Mouse (Mus musculus): ENCODE data around the gene Adk. TPM values are rescaled to one million over a fixed set of nuclear protein-coding genes. Genes with fewer than 3 reads are reported as not detected.

Gene Adk
- polyA plus RNA-seq, 1 experiment from 2014 or later = 33.5 TPM

DNA sequence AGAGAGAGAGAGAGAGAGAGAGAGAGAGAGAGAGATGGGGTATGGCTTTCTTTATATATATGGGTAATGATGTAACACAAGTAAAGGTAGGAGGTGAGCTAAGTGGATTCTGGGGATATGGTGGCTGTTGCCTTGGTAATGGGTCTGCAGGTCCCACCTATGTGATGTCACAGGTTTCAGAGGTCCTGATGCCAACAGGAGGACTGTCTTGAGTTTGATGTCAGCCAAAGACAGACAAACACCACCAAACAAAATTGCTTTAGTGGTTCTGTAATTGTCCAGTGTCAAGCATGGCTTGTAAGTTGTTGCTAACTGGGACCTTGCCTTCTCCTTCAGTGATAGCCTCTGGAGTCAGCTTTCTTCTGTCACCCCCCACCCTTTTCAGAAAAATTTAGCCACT is 62.0 kb downstream of the Adk start:
- no peaks in the 10 kb centered on the region for H3K27me3 ChIP-seq (ENCODE audit: control insufficient read depth, insufficient read depth, low read length)
- H3K4me1 ChIP-seq (ENCODE audit: control insufficient read depth, insufficient read depth, low read length) = no peaks in the 10 kb centered on the region
- no peak overlapping the region for H3K4me3 ChIP-seq (ENCODE audit: low read depth, low read length)
- H3K27ac ChIP-seq (ENCODE audit: low read depth, low read length) = no peak overlapping the region
- ATAC-seq (ENCODE audit: low read depth) = no peak
- no peak overlapping the region for H3K9ac ChIP-seq (replicated peaks; ENCODE audit: low read depth, low read length)
- no peaks in the 10 kb centered on the region for H3K9me3 ChIP-seq (ENCODE audit: control insufficient read depth, low read length)
- no peaks in the 10 kb centered on the region for H3K36me3 ChIP-seq (ENCODE audit: control insufficient read depth, insufficient read depth, low read length)
- no peak overlapping the region for H3K4me2 ChIP-seq (ENCODE audit: low read depth, low read length)

DNA sequence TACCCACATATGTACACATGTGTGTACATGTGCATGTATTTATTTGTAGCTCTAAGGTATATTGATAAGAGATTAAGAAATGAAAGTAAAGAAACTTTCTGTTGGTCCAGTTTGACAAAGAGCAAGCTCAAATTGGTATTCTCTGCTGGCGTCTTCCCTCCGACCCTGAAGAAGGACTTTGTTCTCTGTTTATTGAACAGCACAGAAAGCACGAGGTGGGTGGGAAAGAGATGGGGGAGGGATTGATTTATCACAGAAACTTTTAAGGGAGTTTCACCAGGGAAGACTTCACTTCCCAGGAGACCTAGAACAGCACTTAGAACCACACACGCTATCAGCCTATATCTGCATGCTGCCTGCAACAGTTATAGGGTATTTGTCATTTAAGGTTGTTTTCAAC is 62.9 kb downstream of the Adk start:
- no peak overlapping the region for H3K4me2 ChIP-seq (ENCODE audit: low read depth, low read length)
- no peak overlapping the region for H3K9ac ChIP-seq (replicated peaks; ENCODE audit: low read depth, low read length)
- no peak for ATAC-seq (ENCODE audit: low read depth)
- H3K27me3 ChIP-seq (ENCODE audit: control insufficient read depth, insufficient read depth, low read length) = no peaks in the 10 kb centered on the region
- no peak overlapping the region for H3K4me3 ChIP-seq (ENCODE audit: low read depth, low read length)
- no peaks in the 10 kb centered on the region for H3K9me3 ChIP-seq (ENCODE audit: control insufficient read depth, low read length)
- 24% methylated on average over 4 of the region's 4 CpGs for WGBS
- no peaks in the 10 kb centered on the region for H3K4me1 ChIP-seq (ENCODE audit: control insufficient read depth, insufficient read depth, low read length)
- H3K36me3 ChIP-seq (ENCODE audit: control insufficient read depth, insufficient read depth, low read length) = no peaks in the 10 kb centered on the region
- no peak overlapping the region for H3K27ac ChIP-seq (ENCODE audit: low read depth, low read length)

DNA sequence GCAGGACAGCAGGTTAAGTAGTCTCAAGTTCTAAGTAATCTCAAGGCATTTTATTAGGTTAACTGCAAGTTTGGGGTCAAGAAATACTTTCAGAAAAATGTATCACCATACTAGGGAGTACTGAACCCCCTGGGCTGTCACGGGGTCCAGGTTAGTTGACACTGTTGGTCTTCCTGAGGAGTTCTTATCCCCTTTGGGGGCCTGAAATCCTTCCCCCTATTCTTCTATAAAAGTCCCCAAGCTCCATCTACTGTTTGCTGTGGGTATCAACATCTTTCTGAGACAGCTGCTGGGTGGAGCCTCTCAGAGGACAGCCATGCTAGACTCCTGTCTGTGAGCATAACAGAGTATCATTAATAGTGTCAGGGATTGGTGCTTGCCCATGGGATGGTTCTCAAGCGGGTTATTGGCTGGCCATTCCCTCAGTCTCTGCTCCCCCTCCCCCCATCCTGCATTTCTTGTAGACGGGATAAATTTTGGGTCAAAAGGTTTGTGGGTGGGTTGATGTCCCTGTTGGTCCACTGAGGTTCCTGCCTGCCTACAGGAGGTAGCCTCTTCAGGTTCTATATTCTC is 63.6 kb downstream of the Adk start:
- 62% methylated on average over 3 of the region's 3 CpGs for WGBS
- no peaks in the 10 kb centered on the region for H3K27me3 ChIP-seq (ENCODE audit: control insufficient read depth, insufficient read depth, low read length)
- ATAC-seq (ENCODE audit: low read depth) = no peak
- H3K9me3 ChIP-seq (ENCODE audit: control insufficient read depth, low read length) = no peaks in the 10 kb centered on the region
- H3K36me3 ChIP-seq (ENCODE audit: control insufficient read depth, insufficient read depth, low read length) = no peaks in the 10 kb centered on the region
- no peak overlapping the region for H3K4me3 ChIP-seq (ENCODE audit: low read depth, low read length)
- no peak overlapping the region for H3K9ac ChIP-seq (replicated peaks; ENCODE audit: low read depth, low read length)
- H3K4me2 ChIP-seq (ENCODE audit: low read depth, low read length) = no peak overlapping the region
- H3K4me1 ChIP-seq (ENCODE audit: control insufficient read depth, insufficient read depth, low read length) = no peaks in the 10 kb centered on the region
- H3K27ac ChIP-seq (ENCODE audit: low read depth, low read length) = no peak overlapping the region

DNA sequence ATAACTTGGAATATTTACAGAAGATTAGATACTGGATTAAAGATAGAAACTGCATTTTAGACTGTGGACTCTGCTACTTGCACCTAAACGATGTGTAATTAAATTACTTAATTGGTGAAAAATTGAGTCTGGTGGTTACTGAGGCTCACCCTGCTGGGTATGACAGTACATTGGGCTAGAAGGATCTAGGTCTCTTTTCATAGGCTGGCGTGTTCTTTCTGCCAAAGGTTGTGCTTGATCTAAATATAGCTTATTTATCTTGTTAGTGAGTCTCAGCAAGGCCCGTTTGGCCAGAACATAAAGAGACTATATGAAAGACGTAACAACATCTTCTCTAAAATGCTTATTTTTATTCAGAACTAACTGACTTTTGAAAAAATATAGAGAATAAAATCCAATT is 65.7 kb downstream of the Adk start:
- no peak for ATAC-seq (ENCODE audit: low read depth)
- WGBS = 87% methylated on average over 4 of the region's 4 CpGs
- Histone ChIP-seq H3K36me3 (ENCODE audit: control insufficient read depth, insufficient read depth, low read length) (no peaks in the 10 kb centered on the region), H3K9ac (replicated peaks; ENCODE audit: low read depth, low read length) (no peak overlapping the region), H3K4me2 (ENCODE audit: low read depth, low read length) (no peak overlapping the region), H3K9me3 (ENCODE audit: control insufficient read depth, low read length) (no peaks in the 10 kb centered on the region), H3K27ac (ENCODE audit: low read depth, low read length) (no peak overlapping the region), H3K4me1 (ENCODE audit: control insufficient read depth, insufficient read depth, low read length) (no peaks in the 10 kb centered on the region), H3K27me3 (ENCODE audit: control insufficient read depth, insufficient read depth, low read length) (no peaks in the 10 kb centered on the region), H3K4me3 (ENCODE audit: low read depth, low read length) (no peak overlapping the region)

DNA sequence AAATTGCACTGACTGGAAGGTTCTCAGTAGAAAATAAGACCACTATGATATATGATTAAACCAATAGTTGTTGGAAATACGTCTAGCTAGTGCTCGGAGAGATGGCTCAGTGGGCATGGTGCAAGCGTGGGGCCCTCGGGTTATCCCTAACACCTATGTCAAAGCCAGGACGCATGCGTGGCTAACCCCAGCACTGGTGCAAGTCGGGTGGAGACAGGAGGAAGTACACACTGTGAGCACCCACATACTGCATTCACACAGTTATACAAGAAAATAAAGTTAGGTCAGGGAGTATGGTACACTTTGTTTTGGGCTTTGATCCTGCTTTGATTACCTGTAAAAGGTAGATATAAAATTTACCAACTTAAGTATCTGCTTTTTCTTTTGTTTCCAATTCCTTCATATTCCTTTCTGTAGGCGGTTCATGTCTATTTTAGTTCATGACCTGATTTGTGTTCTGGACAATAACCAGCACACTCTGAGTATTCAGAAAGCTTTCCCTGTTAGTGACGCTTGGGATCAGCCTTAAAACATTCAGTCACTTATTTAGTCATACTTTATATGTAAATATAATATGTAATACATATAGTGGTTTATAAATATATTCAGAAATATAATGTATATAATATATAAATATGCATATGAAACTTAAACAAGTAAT is 67.4 kb downstream of the Adk start:
- WGBS = 90% methylated on average over 9 of the region's 9 CpGs
- H3K9me3 ChIP-seq (ENCODE audit: control insufficient read depth, low read length) = no peaks in the 10 kb centered on the region
- H3K27me3 ChIP-seq (ENCODE audit: control insufficient read depth, insufficient read depth, low read length) = no peaks in the 10 kb centered on the region
- ATAC-seq (ENCODE audit: low read depth) = no peak
- H3K27ac ChIP-seq (ENCODE audit: low read depth, low read length) = no peak overlapping the region
- no peak overlapping the region for H3K4me3 ChIP-seq (ENCODE audit: low read depth, low read length)
- no peaks in the 10 kb centered on the region for H3K4me1 ChIP-seq (ENCODE audit: control insufficient read depth, insufficient read depth, low read length)
- H3K36me3 ChIP-seq (ENCODE audit: control insufficient read depth, insufficient read depth, low read length) = no peaks in the 10 kb centered on the region
- no peak overlapping the region for H3K4me2 ChIP-seq (ENCODE audit: low read depth, low read length)
- no peak overlapping the region for H3K9ac ChIP-seq (replicated peaks; ENCODE audit: low read depth, low read length)

DNA sequence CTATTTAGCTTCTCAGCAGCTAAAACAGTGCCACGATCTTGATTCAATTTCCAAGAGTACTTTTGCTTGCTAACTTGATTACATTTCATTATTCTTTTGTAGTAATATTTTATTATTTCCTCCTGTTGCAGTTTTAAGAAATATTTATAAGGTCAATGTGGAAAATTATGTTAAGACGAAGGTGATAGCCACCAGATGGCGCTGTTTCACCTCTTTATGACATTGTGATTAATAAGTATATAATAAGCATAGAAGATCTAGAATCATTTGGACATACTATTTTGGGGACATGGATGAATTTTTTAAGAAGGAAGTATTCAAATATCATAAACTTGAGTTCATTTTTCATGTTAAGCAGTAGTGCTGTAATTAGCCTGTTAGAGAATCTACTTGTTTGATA is 68.1 kb downstream of the Adk start:
- Histone ChIP-seq H3K9me3 (ENCODE audit: control insufficient read depth, low read length) (no peaks in the 10 kb centered on the region), H3K36me3 (ENCODE audit: control insufficient read depth, insufficient read depth, low read length) (no peaks in the 10 kb centered on the region), H3K27ac (ENCODE audit: low read depth, low read length) (no peak overlapping the region), H3K4me3 (ENCODE audit: low read depth, low read length) (no peak overlapping the region), H3K27me3 (ENCODE audit: control insufficient read depth, insufficient read depth, low read length) (no peaks in the 10 kb centered on the region), H3K4me2 (ENCODE audit: low read depth, low read length) (no peak overlapping the region), H3K9ac (replicated peaks; ENCODE audit: low read depth, low read length) (no peak overlapping the region), H3K4me1 (ENCODE audit: control insufficient read depth, insufficient read depth, low read length) (no peaks in the 10 kb centered on the region)
- no peak for ATAC-seq (ENCODE audit: low read depth)
- WGBS = 52% methylated on average over 3 of the region's 3 CpGs

DNA sequence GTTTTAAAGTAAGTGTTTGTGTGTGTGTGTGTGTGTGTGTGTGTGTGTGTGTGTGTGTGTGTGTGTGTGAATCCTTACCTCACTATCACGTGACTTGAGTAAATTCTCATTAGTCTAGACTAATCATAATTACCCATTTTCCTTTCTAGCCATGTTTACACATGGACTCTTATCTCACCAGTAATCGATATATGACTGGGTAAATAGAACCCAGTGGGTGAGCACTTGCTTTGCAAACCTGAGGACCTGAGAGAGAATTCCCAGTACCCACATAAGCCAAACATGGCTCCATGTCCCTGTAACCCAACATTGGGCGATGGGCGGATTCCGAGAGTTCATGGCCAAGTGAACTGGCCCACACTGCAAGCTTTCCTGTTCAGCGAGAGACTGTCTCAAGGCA is 74.8 kb downstream of the Adk start:
- Histone ChIP-seq H3K27ac (ENCODE audit: low read depth, low read length) (no peak overlapping the region), H3K27me3 (ENCODE audit: control insufficient read depth, insufficient read depth, low read length) (no peaks in the 10 kb centered on the region), H3K4me1 (ENCODE audit: control insufficient read depth, insufficient read depth, low read length) (no peaks in the 10 kb centered on the region), H3K4me2 (ENCODE audit: low read depth, low read length) (no peak overlapping the region), H3K9ac (replicated peaks; ENCODE audit: low read depth, low read length) (no peak overlapping the region), H3K4me3 (ENCODE audit: low read depth, low read length) (no peak overlapping the region), H3K36me3 (ENCODE audit: control insufficient read depth, insufficient read depth, low read length) (no peaks in the 10 kb centered on the region), H3K9me3 (ENCODE audit: control insufficient read depth, low read length) (no peaks in the 10 kb centered on the region)
- ATAC-seq (ENCODE audit: low read depth) = no peak
- WGBS = 97% methylated on average over 6 of the region's 6 CpGs

DNA sequence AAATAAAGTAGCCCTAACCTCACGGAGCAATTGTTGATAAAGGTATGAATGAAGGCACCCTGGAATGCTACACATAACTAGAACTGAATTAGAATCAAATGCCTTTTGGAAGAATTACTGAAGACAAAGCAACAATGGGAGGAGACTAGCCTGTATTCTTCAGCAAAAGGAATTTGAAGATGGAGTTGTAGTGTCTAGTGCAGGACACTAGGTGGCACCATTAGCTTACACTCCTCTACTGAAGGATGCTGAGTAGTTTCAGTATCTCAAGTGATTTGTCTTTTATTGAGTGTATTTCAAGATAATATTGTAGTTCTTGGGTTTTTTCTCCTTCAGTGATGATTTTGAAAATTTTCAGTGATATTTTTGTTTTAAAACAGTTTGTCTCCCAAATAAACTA is 84.5 kb downstream of the Adk start:
- Histone ChIP-seq H3K4me3 (ENCODE audit: low read depth, low read length) (no peak overlapping the region), H3K9me3 (ENCODE audit: control insufficient read depth, low read length) (no peaks in the 10 kb centered on the region), H3K27me3 (ENCODE audit: control insufficient read depth, insufficient read depth, low read length) (no peaks in the 10 kb centered on the region), H3K27ac (ENCODE audit: low read depth, low read length) (no peak overlapping the region), H3K36me3 (ENCODE audit: control insufficient read depth, insufficient read depth, low read length) (no peaks in the 10 kb centered on the region), H3K9ac (replicated peaks; ENCODE audit: low read depth, low read length) (no peak overlapping the region), H3K4me1 (ENCODE audit: control insufficient read depth, insufficient read depth, low read length) (no peaks in the 10 kb centered on the region), H3K4me2 (ENCODE audit: low read depth, low read length) (no peak overlapping the region)
- no peak for ATAC-seq (ENCODE audit: low read depth)
- 43% methylated on average over 1 of the region's 1 CpGs for WGBS

DNA sequence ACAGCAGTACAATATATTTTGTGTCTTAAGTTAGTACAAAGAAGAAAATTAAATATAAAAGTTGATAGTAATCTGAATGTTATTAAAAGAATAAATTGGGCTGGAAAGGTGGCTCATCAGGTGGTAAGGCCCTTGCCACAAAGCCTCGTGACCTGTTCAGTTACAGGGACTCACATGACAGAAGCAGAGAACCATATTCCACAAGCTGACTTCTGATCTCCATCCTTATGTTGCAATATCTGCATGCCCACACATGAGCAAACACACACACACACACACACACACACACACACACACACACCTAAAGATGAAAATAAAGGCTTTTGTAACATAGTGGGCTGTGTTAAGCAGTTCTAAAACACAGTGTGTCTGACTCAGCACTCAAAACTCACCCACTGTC is 90.2 kb downstream of the Adk start:
- Histone ChIP-seq H3K9ac (replicated peaks; ENCODE audit: low read depth, low read length) (no peak overlapping the region), H3K27ac (ENCODE audit: low read depth, low read length) (no peak overlapping the region)
- 82% methylated on average over 1 of the region's 1 CpGs for WGBS

More for the DNA sequence above, 90.2 kb downstream of the Adk start:
- Histone ChIP-seq H3K36me3 (ENCODE audit: control insufficient read depth, insufficient read depth, low read length) (no peaks in the 10 kb centered on the region), H3K9me3 (ENCODE audit: control insufficient read depth, low read length) (no peaks in the 10 kb centered on the region), H3K4me2 (ENCODE audit: low read depth, low read length) (no peak overlapping the region), H3K27me3 (ENCODE audit: control insufficient read depth, insufficient read depth, low read length) (no peaks in the 10 kb centered on the region), H3K4me1 (ENCODE audit: control insufficient read depth, insufficient read depth, low read length) (no peaks in the 10 kb centered on the region), H3K4me3 (ENCODE audit: low read depth, low read length) (no peak overlapping the region)
- ATAC-seq (ENCODE audit: low read depth) = no peak
